Mouse (Mus musculus): ENCODE measurements at regions not wholly inside any gene's neighbourhood (a gene's known extent, or its start where the extent isn't known, plus 50 kb on each side); places are given as distances from the start of the nearest gene placed in this dataset.

DNA sequence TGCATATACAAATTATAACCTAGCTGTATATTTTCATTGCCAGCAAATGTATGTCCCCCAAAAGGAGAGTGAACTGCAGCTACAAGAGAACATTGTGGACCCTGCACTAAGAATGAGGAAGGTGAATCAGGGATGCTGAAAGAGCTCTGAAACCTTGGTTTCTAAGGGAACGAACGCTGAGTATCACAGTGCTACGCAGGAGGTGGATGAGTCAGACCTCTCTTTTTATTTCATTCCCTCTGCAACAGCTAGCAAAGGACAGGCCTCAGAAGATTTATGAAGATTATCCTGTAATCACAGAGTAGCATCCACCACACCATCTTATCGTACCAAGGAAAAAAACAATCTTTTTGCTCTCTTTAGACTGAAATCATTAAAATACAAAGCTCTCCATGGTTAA lies 50.2 kb upstream of the Ube3a start:
- peak; percentile 95 for ATAC-seq (ENCODE audit: low TSS enrichment)

All from frontal cortex, adult (tissue).